Mouse (Mus musculus) midbrain, embryonic 12.5 days (tissue): ENCODE results near the gene Ush1g. TPM values are rescaled to one million over a fixed set of nuclear protein-coding genes. Genes with fewer than 3 reads are reported as not detected.

Experiments used
- ATAC-seq: fragments of 200-750 bp; cut with Nextera tagmentation; 2 replicates; pipeline ENCODE4 v1.8.0; 2017; ENCODE audit warnings: low read depth, moderate TSS enrichment, moderate library complexity; ENCODE audit not compliant: low FRiP score
- H3K27ac ChIP-seq: fragments of 300-500 bp; sonication (generic); replicated peaks from 2 replicates; pipeline ENCODE4 v1.5.1; 2016; ENCODE audit warnings: mild to moderate bottlenecking
- H3K27me3 ChIP-seq: fragments of 300-500 bp; sonication (generic); 2 replicates; pipeline ENCODE4 v1.6.1; 2016; ENCODE audit warnings: mild to moderate bottlenecking
- H3K36me3 ChIP-seq: fragments of 300-500 bp; sonication (generic); 2 replicates; pipeline ENCODE4 v1.6.1; 2016
- H3K4me1 ChIP-seq: fragments of 300-500 bp; sonication (generic); 2 replicates; pipeline ENCODE4 v1.6.1; 2016
- H3K4me2 ChIP-seq: fragments of 300-500 bp; sonication (generic); replicated peaks from 2 replicates; pipeline ENCODE4 v1.6.1; 2016; ENCODE audit warnings: mild to moderate bottlenecking, moderate library complexity
- H3K4me3 ChIP-seq: fragments of 300-500 bp; sonication (generic); 2 replicates; pipeline ENCODE4 v1.5.1; 2016; ENCODE audit warnings: mild to moderate bottlenecking
- H3K9ac ChIP-seq: fragments of 300-500 bp; sonication (generic); replicated peaks from 2 replicates; pipeline ENCODE4 v1.6.1; 2016; ENCODE audit warnings: mild to moderate bottlenecking, moderate library complexity
- H3K9me3 ChIP-seq: fragments of 300-500 bp; sonication (generic); 2 replicates; pipeline ENCODE4 v1.6.1; 2016; ENCODE audit warnings: mild to moderate bottlenecking
- WGBS: fragments of 180-500 bp; shearing (Covaris S2); methylation state at CpG from one replicate; pipeline ENCODE4 v1.1.7; 2016; 5-methylcytosine and 5-hydroxymethylcytosine counted together
- polyA plus RNA-seq: library from polyadenylated mRNA; unstranded; fragments of >200 nt; fragmentation: Nextera tagmentation; extraction: Ambion mirVana; gene quantifications from 2 replicates; pipeline ENCODE4 v1.2.1, GENCODE M21; 2016

The Ush1g gene
- polyA plus RNA-seq, 1 experiment from 2014 or later: 0.05 TPM

DNA sequence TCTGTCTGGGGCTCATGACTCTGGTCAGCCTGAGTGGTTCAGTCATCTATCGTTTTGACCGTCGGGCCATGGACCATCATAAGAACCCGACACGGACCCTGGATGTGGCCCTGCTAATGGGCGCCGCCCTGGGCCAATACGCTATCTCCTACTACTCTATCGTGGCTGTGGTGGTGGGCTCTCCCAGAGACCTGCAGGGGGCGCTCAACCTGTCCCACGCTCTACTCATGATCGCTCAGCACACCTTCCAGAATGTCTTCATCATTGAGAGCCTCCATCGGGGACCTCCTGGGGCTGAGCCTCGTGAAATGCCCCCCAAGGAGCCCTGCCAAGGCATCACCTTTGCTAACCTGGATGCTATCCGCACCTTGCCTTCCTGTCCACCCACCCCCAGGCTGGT, 7.5 kb upstream of the Ush1g start:
- 76% methylated on average over 15 of the region's 15 CpGs for WGBS
- H3K4me3 ChIP-seq: no peak overlapping the region
- H3K4me2 ChIP-seq: no peak overlapping the region

DNA sequence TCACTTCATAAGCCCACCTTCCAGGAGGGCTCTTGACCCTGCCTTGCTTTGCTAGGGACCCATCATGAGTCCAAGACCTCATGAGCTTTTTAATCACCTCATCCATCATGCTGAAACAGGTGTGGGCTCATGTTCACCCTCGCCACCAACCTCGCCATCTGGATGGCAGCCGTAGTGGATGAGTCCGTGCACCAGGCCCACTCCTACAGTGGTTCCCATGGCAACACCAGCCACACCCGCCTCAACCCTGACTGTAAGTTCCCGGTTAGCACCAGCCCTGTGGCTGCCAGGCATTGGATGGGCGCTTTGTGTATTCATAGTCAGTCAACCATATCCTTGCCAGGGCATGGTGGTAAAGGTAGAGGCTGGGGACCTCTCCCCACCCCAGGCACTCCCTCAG, 4.9 kb upstream of the Ush1g start:
- Histone ChIP-seq H3K27me3 (peaks cover 52% of the 10 kb centered on the region), H3K4me2 (no peak overlapping the region)

More for the DNA sequence above, 7.5 kb upstream of the Ush1g start:
- Histone ChIP-seq H3K27me3 (peaks cover 50% of the 10 kb centered on the region), H3K27ac (no peak overlapping the region), H3K36me3 (no peaks in the 10 kb centered on the region), H3K9ac (no peak overlapping the region), H3K4me1 (0 out of 2 replicates have a peak, but pooled peaks cover 3% of the 10 kb centered on the region), H3K9me3 (no peaks in the 10 kb centered on the region)
- no peak for ATAC-seq

DNA sequence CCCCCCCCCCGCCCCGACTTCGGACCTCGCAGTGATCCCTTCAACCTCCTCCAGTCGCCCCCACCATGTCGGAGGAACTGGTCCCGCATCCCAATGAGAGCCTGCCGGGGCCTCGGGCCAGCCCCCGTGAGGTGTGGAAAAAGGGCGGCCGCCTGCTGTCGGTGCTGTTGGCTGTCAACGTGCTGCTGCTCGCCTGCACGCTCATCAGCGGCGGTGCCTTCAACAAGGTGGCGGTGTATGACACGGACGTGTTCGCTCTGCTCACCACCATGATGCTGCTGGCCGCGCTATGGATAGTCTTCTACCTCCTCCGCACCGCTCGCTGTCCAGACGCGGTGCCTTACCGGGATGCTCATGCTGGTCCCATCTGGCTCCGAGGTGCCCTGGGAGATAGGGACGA, 1.5 kb upstream of the Ush1g start:
- Histone ChIP-seq H3K36me3 (no peaks in the 10 kb centered on the region), H3K27ac (no peak overlapping the region), H3K4me3 (no peak overlapping the region), H3K27me3 (peaks cover 78% of the 10 kb centered on the region), H3K9me3 (no peaks in the 10 kb centered on the region), H3K4me1 (peaks cover 20% of the 10 kb centered on the region), H3K4me2 (0 out of 2 replicates have a peak overlapping the region, but pooled peaks have one; percentile 9), H3K9ac (no peak overlapping the region)
- WGBS: 22% methylated on average over 32 of the region's 32 CpGs
- ATAC-seq: no peak

More for the DNA sequence above, 4.9 kb upstream of the Ush1g start:
- Histone ChIP-seq H3K36me3 (no peaks in the 10 kb centered on the region), H3K27ac (no peak overlapping the region), H3K9ac (no peak overlapping the region), H3K9me3 (no peaks in the 10 kb centered on the region), H3K4me1 (peaks cover 7% of the 10 kb centered on the region), H3K4me3 (no peak overlapping the region)
- WGBS: 79% methylated on average over 7 of the region's 7 CpGs
- no peak for ATAC-seq

DNA sequence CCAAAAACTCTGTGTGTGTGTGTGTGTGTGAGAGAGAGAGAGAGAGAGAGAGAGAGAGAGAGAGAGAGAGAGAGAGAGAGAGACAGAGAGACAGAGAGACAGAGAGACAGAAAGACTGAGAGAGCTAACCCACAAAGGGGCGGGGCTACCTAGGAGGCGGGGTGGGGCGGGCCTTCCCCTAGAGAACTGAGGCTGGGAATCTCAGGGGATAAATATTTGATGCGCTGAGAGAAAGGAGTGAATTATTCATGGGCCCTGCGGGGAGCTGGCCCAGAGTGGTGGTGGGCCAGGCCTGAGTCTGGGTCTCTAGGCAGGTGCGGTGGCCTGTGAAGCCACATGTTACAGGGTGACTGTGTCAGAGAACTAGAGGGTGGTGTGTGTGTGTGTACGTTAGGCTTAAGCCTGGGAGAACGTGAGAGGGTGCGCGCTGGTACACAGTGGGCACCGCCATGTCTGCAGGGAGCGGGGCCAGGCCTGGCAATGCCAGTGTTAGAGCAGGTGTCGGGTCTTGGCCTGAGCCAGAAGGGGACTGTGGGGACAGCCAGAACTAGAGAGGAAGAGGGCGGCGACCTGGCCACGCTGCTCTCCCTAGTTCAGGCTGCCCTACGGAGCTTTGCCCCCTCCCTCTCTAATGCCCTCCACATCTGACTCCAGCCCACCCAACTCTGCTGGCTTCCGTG, 2.0 kb downstream of the Ush1g start:
- Histone ChIP-seq H3K9ac (no peak overlapping the region), H3K36me3 (no peaks in the 10 kb centered on the region), H3K4me3 (no peak overlapping the region), H3K4me1 (peaks cover 27% of the 10 kb centered on the region), H3K9me3 (no peaks in the 10 kb centered on the region), H3K27me3 (peaks cover 100% of the 10 kb centered on the region), H3K4me2 (no peak overlapping the region; the same call in 1 of the 2 replicates), H3K27ac (no peak overlapping the region)
- ATAC-seq: no peak
- WGBS: 3% methylated on average over 18 of the region's 18 CpGs

DNA sequence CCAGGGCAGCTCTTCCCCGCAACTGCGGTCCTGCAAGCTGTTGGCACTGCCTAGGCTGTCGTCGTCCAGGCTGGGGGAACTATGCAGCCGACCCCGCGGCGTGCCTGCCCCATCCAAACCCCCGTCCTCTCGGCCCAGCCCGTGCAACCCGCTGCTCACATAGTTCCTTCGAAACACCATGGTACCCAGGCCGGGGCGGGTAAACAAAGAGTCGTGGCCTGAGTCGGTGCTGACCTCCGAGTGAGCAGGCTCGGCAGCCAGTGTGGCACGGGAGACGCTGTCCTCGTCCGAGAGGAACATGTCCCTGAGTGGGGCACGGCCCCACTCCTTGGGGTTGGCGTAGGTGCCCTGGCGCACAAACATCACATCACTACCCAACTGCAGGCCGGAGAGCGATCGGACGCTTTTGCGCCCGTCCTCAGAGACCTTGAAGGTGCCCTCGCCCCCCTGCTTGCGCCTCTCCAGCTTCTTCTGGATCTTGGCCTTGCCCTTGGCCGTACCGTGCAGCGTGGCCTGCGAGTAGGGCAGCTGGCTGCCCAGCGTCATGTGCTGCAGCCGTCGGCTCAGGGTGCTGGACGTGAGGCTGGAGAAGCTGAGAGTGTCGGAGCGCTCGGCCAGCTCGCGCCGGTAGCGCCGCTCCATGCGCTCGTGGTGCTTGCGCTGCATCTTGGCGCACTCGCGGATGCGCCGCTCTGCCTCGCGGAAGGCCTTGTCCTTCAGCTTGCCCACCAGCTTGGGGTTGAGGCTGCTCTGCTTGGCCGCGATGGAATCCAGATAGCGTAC, 3.4 kb downstream of the Ush1g start:
- WGBS: 4% methylated on average over 63 of the region's 63 CpGs
- Histone ChIP-seq H3K4me1 (peaks cover 27% of the 10 kb centered on the region), H3K27me3 (peaks cover 100% of the 10 kb centered on the region), H3K36me3 (no peaks in the 10 kb centered on the region), H3K27ac (no peak overlapping the region), H3K9me3 (no peaks in the 10 kb centered on the region), H3K9ac (no peak overlapping the region), H3K4me3 (peak overlapping the region; percentile 12), H3K4me2 (peak overlapping the region; percentile 23)
- no peak for ATAC-seq

DNA sequence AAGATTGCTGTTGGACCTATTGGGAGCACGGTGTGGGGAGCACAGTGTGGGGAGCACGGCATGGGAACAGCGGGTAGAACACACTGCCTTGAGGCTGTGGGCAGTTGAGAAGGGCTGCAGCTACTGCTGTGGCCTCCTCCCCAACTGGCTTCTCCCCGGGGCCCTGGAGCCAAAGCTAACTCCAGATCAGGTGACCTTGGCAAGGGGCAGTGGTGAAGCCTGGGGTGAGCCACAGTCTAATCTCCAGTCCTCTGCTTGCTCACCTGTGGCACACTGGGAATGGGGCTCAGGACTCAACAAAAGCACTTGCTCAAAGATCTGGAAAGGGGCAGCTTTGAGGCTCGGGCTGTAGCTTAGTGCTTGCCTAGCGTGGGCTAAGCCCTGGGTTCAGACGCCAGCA, 4.6 kb downstream of the Ush1g start:
- WGBS: 65% methylated on average over 7 of the region's 7 CpGs
- Histone ChIP-seq H3K27ac (no peak overlapping the region), H3K4me1 (peaks cover 24% of the 10 kb centered on the region), H3K4me3 (no peak overlapping the region), H3K27me3 (peaks cover 99% of the 10 kb centered on the region), H3K36me3 (no peaks in the 10 kb centered on the region), H3K9ac (no peak overlapping the region), H3K4me2 (no peak overlapping the region), H3K9me3 (no peaks in the 10 kb centered on the region)
- no peak for ATAC-seq

DNA sequence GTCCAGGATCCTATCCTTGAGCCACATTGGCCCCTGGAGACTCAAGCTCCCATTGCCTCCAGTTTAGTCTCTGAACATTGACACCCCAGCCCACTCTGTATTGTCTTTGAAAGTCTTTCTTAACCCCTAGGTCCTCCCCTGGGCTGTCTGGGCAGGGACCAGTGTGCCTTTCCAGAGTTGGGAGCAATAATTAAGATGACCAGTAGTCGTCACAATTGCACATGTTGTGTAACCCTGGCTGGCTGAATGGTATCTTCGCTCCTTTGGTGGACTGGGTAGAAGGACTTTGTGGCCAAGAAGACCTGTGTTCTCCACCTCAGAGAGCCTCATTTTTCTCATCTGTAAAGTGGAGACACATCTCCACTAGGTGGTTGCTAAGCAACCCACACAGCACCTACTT, 7.6 kb downstream of the Ush1g start:
- no peak for ATAC-seq
- no peak overlapping the region for H3K9ac ChIP-seq
- no peaks in the 10 kb centered on the region for H3K9me3 ChIP-seq
- no peak overlapping the region for H3K27ac ChIP-seq
- 40% methylated on average over 2 of the region's 2 CpGs for WGBS
- H3K27me3 ChIP-seq: peaks cover 76% of the 10 kb centered on the region
- H3K4me1 ChIP-seq: peaks cover 10% of the 10 kb centered on the region
- H3K4me2 ChIP-seq: no peak overlapping the region
- no peak overlapping the region for H3K4me3 ChIP-seq
- no peaks in the 10 kb centered on the region for H3K36me3 ChIP-seq

DNA sequence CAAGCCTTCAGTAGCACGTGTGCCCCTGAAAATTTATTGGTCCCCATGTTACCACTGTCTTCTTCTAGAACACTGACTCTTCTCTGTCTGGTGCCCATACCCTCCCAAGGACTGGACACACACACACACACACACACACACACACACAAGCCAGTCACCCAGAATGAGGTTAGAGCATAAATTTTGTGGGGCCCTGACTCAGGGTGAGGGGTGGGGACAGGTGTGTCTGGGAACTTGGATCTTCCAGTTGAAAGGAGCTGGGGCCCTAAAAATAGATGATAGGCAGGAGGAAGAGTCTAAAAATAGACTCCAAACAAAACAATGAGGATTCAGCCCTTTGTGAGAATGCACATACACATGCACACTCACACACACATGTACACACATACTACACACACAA, 13.1 kb downstream of the Ush1g start:
- H3K27me3 ChIP-seq: peaks cover 42% of the 10 kb centered on the region
- WGBS: 47% methylated on average over 1 of the region's 1 CpGs
- H3K4me3 ChIP-seq: no peak overlapping the region
- no peaks in the 10 kb centered on the region for H3K9me3 ChIP-seq
- H3K27ac ChIP-seq: no peak overlapping the region
- H3K9ac ChIP-seq: no peak overlapping the region
- no peak overlapping the region for H3K4me2 ChIP-seq
- no peaks in the 10 kb centered on the region for H3K36me3 ChIP-seq
- H3K4me1 ChIP-seq: peaks cover 8% of the 10 kb centered on the region; the same call in 1 of the 2 replicates
- ATAC-seq: no peak

DNA sequence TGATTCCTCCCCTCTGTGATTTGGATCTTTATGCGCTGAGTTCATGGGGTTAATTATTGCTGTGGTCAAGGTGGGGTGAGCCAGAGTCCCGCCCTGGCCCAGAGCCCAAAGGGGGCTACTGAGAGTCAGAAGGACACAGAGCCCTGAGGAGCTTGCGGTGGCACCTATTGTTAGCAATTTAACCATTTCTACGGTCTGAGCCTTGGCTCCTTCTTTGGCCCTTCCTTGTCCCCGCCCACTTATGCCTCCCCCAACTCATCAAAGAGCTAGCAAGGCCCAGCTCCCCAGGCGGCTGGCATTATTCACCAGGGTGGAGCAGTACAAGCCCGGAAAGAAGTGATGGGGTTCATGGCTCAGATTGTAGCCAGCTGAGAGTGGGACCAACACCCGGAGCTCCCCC, 15.0 kb downstream of the Ush1g start, which contains the start of gene Otop2:
Gene Otop2, plus strand, starts transcription at position 301 of the 400 bp plus-strand sequence.
- no peak for ATAC-seq
- Histone ChIP-seq H3K27ac (no peak within 1 kb of the TSS), H3K4me3 (no peak within 1 kb of the TSS), H3K4me1 (peaks cover 8% of the 10 kb centered on the region; the same call in 1 of the 2 replicates), H3K9me3 (no peaks in the 10 kb centered on the region), H3K27me3 (peaks cover 27% of the 10 kb centered on the region; the same call in 1 of the 2 replicates), H3K9ac (no peak within 1 kb of the TSS; the same call in 1 of the 2 replicates), H3K4me2 (no peak within 1 kb of the TSS), H3K36me3 (no peaks in the 10 kb centered on the region)
- WGBS: 14% methylated on average over 8 of the region's 8 CpGs

DNA sequence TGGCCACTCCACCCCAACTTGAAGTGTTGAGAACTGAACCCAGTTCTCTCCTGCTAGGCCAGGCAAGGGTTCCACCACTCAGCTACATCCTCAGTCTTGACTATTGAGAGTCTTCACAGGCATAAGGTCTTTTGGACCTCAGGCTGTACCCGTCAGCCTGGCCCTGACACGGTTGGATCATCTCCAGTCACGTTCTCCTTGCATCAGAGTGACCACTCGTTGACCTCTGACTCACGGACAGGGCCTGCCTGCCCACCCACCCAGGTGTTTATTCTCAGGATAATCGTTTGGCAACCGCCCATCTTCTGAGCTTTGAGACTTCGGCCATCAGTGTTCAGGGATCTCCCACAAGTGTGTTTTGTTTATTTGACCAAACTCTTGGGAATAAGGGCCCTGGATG, 18.7 kb downstream of the Ush1g start:
- no peak for ATAC-seq
- 77% methylated on average over 8 of the region's 8 CpGs for WGBS
- no peak overlapping the region for H3K9ac ChIP-seq

DNA sequence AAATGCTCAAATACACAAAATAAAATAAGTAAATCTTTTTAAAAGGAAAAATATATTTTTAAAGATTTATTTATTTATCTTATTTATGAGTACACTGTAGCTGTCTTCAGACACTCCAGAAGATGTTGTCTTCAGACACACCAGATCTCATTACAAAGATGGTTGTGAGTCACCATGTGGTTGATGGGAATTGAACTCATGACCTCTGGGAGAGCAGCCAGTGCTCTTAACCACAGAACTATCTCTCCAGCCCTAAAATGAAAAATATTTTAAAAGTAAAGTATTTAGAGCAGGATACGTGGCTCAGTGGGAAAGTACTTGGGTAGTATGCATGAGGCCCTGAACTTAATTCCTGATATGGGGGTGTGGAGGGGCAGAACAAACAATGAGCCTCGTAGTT, 20.5 kb downstream of the Ush1g start:
- no peak for ATAC-seq
- Histone ChIP-seq H3K4me2 (no peak overlapping the region), H3K27me3 (peaks cover 35% of the 10 kb centered on the region), H3K9me3 (no peaks in the 10 kb centered on the region), H3K4me3 (no peak overlapping the region), H3K36me3 (no peaks in the 10 kb centered on the region), H3K9ac (no peak overlapping the region), H3K4me1 (peaks cover 13% of the 10 kb centered on the region; the same call in 1 of the 2 replicates), H3K27ac (no peak overlapping the region)
- 97% methylated on average over 2 of the region's 2 CpGs for WGBS

More for the DNA sequence above, 18.7 kb downstream of the Ush1g start:
- Histone ChIP-seq H3K27ac (no peak overlapping the region), H3K36me3 (no peaks in the 10 kb centered on the region), H3K27me3 (peaks cover 34% of the 10 kb centered on the region), H3K4me1 (peaks cover 8% of the 10 kb centered on the region; the same call in 1 of the 2 replicates), H3K9me3 (no peaks in the 10 kb centered on the region), H3K4me2 (no peak overlapping the region), H3K4me3 (no peak overlapping the region)

DNA sequence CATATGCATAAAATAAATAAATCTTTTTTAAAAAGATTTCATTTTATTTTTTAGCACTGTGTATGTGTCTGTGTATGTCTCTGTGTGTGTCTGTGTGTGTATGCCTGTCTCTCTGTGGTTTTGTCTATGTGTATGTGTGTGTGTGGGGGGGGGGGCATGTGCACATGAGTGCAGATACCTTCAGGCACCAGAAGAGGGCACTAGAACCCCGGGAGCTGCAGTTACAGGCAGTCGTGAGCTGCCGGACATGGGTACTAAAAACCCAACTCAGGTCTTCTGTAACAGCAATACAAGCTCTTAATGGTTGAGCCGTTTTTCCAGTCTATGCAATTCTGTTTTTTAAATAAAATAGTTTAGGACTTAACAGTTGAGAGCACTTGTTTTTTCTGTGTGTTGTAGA, 21.1 kb downstream of the Ush1g start:
- Histone ChIP-seq H3K4me2 (no peak overlapping the region), H3K27me3 (peaks cover 39% of the 10 kb centered on the region), H3K27ac (no peak overlapping the region), H3K4me1 (peaks cover 13% of the 10 kb centered on the region; the same call in 1 of the 2 replicates), H3K4me3 (no peak overlapping the region), H3K9me3 (no peaks in the 10 kb centered on the region), H3K9ac (no peak overlapping the region), H3K36me3 (no peaks in the 10 kb centered on the region)
- no peak for ATAC-seq
- WGBS: 87% methylated on average over 4 of the region's 4 CpGs
